Mouse (Mus musculus) left cerebral cortex, adult 8-10 months (tissue): Measurements from ENCODE around the gene Insc. TPM values are rescaled to one million over a fixed set of nuclear protein-coding genes. Genes with fewer than 3 reads are reported as not detected.
"Not testable (repeated sequence)": the region's sequence is repeated elsewhere in the genome, so short reads cannot be mapped to it uniquely, and the experiment has no call there.

ENCODE experiments used
- DNase-seq, 2 experiments: peaks; one replicate each; pipeline ENCODE4 v3.0.0; 2022; ENCODE audit warnings: low spot score in 2 of 2
- total RNA-seq, 4 experiments: library from RNA; stranded (reverse); gene quantifications; 2 replicates each; pipeline ENCODE4 v1.2.4; 2022

Insc gene
- total RNA-seq = 1 to 10 TPM; 3.4 to 5.8 (median 4.8) TPM

- DNase-seq = no peak
Observed at GRCm38 (mm10) chr7:114743022-114743780, at the start of gene Insc. Gene Insc (plus strand): TSS chr7:114743694.

- no peak for DNase-seq
Observed at GRCm38 (mm10) chr7:114700871-114701270, 42.6 kb upstream of the Insc start.

- no peak for DNase-seq
Observed at GRCm38 (mm10) chr7:114706716-114707115, 36.8 kb upstream of the Insc start.

- no peak for DNase-seq
Observed at GRCm38 (mm10) chr7:114707398-114707797, 36.1 kb upstream of the Insc start.

GRCm38 (mm10) chr7:114710419-114710818, 33.1 kb upstream of the Insc start:
- no peak for DNase-seq

GRCm38 (mm10) chr7:114712523-114712922, 31.0 kb upstream of the Insc start:
- no peak for DNase-seq

- DNase-seq = no peak
Observed at GRCm38 (mm10) chr7:114718300-114718699, 25.2 kb upstream of the Insc start, which contains the start of gene Calcb. Gene Calcb (plus strand): TSS chr7:114718643.

GRCm38 (mm10) chr7:114719381-114720131, 23.9 kb upstream of the Insc start:
- no peak for DNase-seq

- not testable (repeated sequence) for DNase-seq
Observed at GRCm38 (mm10) chr7:114729696-114730095, 13.8 kb upstream of the Insc start.

- DNase-seq = no peak
Observed at GRCm38 (mm10) chr7:114731175-114731574, 12.3 kb upstream of the Insc start.

GRCm38 (mm10) chr7:114731700-114732099, 11.8 kb upstream of the Insc start:
- not testable (repeated sequence) for DNase-seq

- no peak for DNase-seq
Observed at GRCm38 (mm10) chr7:114736256-114736655, 7.2 kb upstream of the Insc start.

GRCm38 (mm10) chr7:114738166-114738565, 5.3 kb upstream of the Insc start:
- no peak for DNase-seq

- DNase-seq = no peak
Observed at GRCm38 (mm10) chr7:114740360-114741165, 2.9 kb upstream of the Insc start.

GRCm38 (mm10) chr7:114744639-114745245, 1.2 kb downstream of the Insc start:
- DNase-seq = no peak

- DNase-seq = peak in 1 of 2 experiments; percentile 4
Observed at GRCm38 (mm10) chr7:114745481-114746271, 2.2 kb downstream of the Insc start.

GRCm38 (mm10) chr7:114747596-114747995, 4.1 kb downstream of the Insc start:
- peak; percentile 9 to 51 for DNase-seq

- DNase-seq = no peak
Observed at GRCm38 (mm10) chr7:114748239-114748638, 4.7 kb downstream of the Insc start.

- no peak for DNase-seq
Observed at GRCm38 (mm10) chr7:114753471-114753870, 10.0 kb downstream of the Insc start.

- no peak for DNase-seq
Observed at GRCm38 (mm10) chr7:114754196-114754595, 10.7 kb downstream of the Insc start.
